Comparison of ENCODE assay signal across 8 mouse cellular contexts in the genomic region with DNA sequence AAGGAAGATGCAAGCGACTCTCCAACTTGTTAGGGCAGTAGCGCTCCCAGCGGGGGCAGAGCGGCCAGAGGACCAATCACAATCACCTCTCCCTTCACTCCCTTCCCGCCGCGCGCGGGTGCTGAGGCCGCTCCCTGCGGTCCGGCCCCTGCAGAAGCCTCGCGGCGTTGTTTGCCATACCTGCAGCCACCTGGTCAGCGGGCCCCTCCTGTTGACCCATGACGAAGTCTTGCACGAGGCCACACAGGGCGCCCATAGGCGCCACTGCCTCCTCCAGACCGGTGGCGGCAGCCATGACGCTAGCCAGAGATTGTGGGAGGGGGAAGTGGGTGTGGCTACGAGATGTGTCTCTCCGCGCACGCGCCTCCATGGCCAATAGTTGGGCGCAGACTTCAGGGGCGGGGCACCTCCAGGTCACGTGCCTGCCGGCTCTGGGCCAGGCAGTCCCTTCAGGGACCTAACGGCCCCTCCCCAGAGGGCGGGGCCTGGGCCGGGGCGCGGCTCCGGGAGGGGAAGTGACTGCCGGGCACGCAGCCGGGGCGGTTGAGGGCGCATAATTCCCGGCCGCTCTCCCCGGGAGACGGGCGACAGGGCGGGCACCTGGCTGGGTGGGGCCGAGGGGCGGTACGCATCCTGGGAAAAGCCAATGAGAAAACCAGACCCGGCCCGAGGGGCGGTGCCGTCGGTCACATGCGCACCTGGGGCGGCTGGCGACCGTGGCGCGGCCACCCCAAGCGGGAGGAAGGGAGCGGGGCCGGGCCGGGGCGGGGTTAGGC. TPM values are rescaled to one million over a fixed set of nuclear protein-coding genes. Genes with fewer than 3 reads are reported as not detected.
DNase-seq lines count a peak whose midpoint lies in the region; ATAC-seq and TF ChIP-seq lines count a peak whose summit lies in the region.

A gene (minus strand): TSS at position 339 of the 776 bp plus-strand sequence.

- H3K4me1 ChIP-seq in G1E (ENCODE audit: insufficient read depth, low read depth, low read length) = peaks cover 25% of the 10 kb centered on the region
- H3K4me1 ChIP-seq in forebrain, postnatal 0 days (ENCODE audit: insufficient read depth) = 0 out of 2 replicates have a peak, but pooled peaks cover 2% of the 10 kb centered on the region
- H3K4me1 ChIP-seq in lung, embryonic 15.5 days = peaks cover 14% of the 10 kb centered on the region

- H3K4me2 ChIP-seq in forebrain, postnatal 0 days (ENCODE audit: low read depth) = peak within 1 kb of the TSS; percentile 100
- peak within 1 kb of the TSS; percentile 81 for H3K4me2 ChIP-seq in lung, embryonic 15.5 days

- no peaks in the 10 kb centered on the region for H3K9me3 ChIP-seq in G1E (replicated peaks)
- H3K9me3 ChIP-seq in forebrain, postnatal 0 days (ENCODE audit: low read length) = no peaks in the 10 kb centered on the region
- H3K9me3 ChIP-seq in lung, embryonic 15.5 days = no peaks in the 10 kb centered on the region

- peak within 1 kb of the TSS; percentile 86 for H3K4me3 ChIP-seq in G1E (ENCODE audit: low read depth, low read length)
- H3K4me3 ChIP-seq in forebrain, postnatal 0 days (ENCODE audit: low read depth, low read length) = peak within 1 kb of the TSS; percentile 89
- H3K4me3 ChIP-seq in lung, embryonic 15.5 days = peak within 1 kb of the TSS; percentile 72

- H3K27me3 ChIP-seq in G1E (ENCODE audit: insufficient read depth, low read length) = peaks cover 22% of the 10 kb centered on the region
- 0 out of 2 replicates have a peak, but pooled peaks cover 4% of the 10 kb centered on the region for H3K27me3 ChIP-seq in forebrain, postnatal 0 days (ENCODE audit: insufficient read depth, low read length)
- H3K27me3 ChIP-seq in lung, embryonic 15.5 days = no peaks in the 10 kb centered on the region

- no peak for TF ChIP-seq CTCF in G1E (IDR thresholded peaks at IDR 0.05; ENCODE audit: low read depth, low read length)
- peak; percentile 42 for TF ChIP-seq CTCF in forebrain, postnatal 0 days (IDR thresholded peaks at IDR 0.05; ENCODE audit: low read depth)

- under 1% methylated on average over 52 of the region's 68 CpGs for WGBS in forebrain, postnatal 0 days
- WGBS in lung, embryonic 15.5 days = under 1% methylated on average over 52 of the region's 68 CpGs

- H3K9ac ChIP-seq in forebrain, postnatal 0 days = peak within 1 kb of the TSS; percentile 71
- peak within 1 kb of the TSS; percentile 72 for H3K9ac ChIP-seq in lung, embryonic 15.5 days

- ATAC-seq in G1E (ENCODE audit: extremely low read depth, insufficient number of reproducible peaks, low FRiP score, poor library complexity, severe bottlenecking) = peak; percentile 86
- ATAC-seq in forebrain, postnatal 0 days = peak; percentile 95
- peak; percentile 96 for ATAC-seq in lung, embryonic 15.5 days (ENCODE audit: borderline replicate concordance, extremely low read depth, low FRiP score, low TSS enrichment)

- peaks cover 23% of the 10 kb centered on the region for H3K36me3 ChIP-seq in G1E (replicated peaks)
- peaks cover 3% of the 10 kb centered on the region; the same call in 1 of the 2 replicates for H3K36me3 ChIP-seq in forebrain, postnatal 0 days (ENCODE audit: insufficient read depth)
- no peaks in the 10 kb centered on the region for H3K36me3 ChIP-seq in lung, embryonic 15.5 days

- peak; percentile 99 for DNase-seq in G1E (ENCODE audit: low spot score)
- DNase-seq in cerebellum, adult 18-20 months = peak; percentile 99
- DNase-seq in forebrain, postnatal 0 days = peak; percentile 100
- peak; percentile 99 for DNase-seq in heart, postnatal 4 days
- peak; percentile 99 for DNase-seq in layer of hippocampus, adult 8-10 months (ENCODE audit: low spot score in 2 of 2)
- peak; percentile 99 for DNase-seq in ovary, adult 18-20 months (ENCODE audit: low spot score)
- DNase-seq in thymus, postnatal 0 days (ENCODE audit: low spot score) = peak; percentile 99

- H3K27ac ChIP-seq in forebrain, postnatal 0 days (ENCODE audit: low read depth, low read length) = peak within 1 kb of the TSS; percentile 80
- peak within 1 kb of the TSS; percentile 91 for H3K27ac ChIP-seq in lung, embryonic 15.5 days

RNA-seq across cellular contexts. Expression of the gene that starts here (rescaled TPM):
- 27.5 and 39.4 TPM in 2 replicates for total RNA-seq in G1E (2014; fragmentation: Nextera tagmentation)
- 26.2 and 31.7 TPM in 2 replicates for total RNA-seq in G1E (2017)
- 16.1 and 17.4 TPM in 2 replicates for polyA plus RNA-seq in G1E (2012)
- total RNA-seq in forebrain, postnatal 0 days (2014; rRNA removed) = 42.2 and 66.5 TPM in 2 replicates
- 17.4 and 25.8 TPM in 2 replicates for polyA plus RNA-seq in forebrain, postnatal 0 days (2015; fragmentation: Nextera tagmentation; extraction: Ambion mirVana)
- total RNA-seq in heart, postnatal 4 days (2021) = 10 to 100 TPM; 19.3 to 20.1 TPM
- total RNA-seq in layer of hippocampus, adult 8-10 months (2022) = 10 to 100 TPM; 30.8 to 60.2 (median 39.4) TPM
- polyA plus RNA-seq in lung, embryonic 15.5 days (2015; fragmentation: Nextera tagmentation; extraction: Ambion mirVana) = 29.7 and 35.3 TPM in 2 replicates
- polyA plus RNA-seq in thymus, postnatal 0 days (2015; fragmentation: Nextera tagmentation; extraction: Ambion mirVana) = 28.0 and 31.2 TPM in 2 replicates

Comparison
In these comparisons a context has a peak if more than half of its experiments do, and no peak if none do; other contexts are left out.
1. Peak in every context shown above with its lines: DNase-seq, ATAC-seq, H3K4me3 ChIP-seq and H3K27ac ChIP-seq.